Mouse (Mus musculus) lung, postnatal 0 days (tissue): ENCODE measurements around the gene Gm7247.

Source experiments
- CTCF ChIP-seq: IDR thresholded peaks from 2 replicates; pipeline ENCODE4 v1.5.1; 2016; ENCODE audit warnings: antibody characterized with exemption, mild to moderate bottlenecking
- EP300 ChIP-seq: IDR thresholded peaks from 2 replicates; pipeline ENCODE4 v1.6.1; 2016; ENCODE audit warnings: antibody characterized with exemption, mild to moderate bottlenecking, control low read depth

GRCm38 (mm10) chr14:51346027-51346426 is 15.5 kb upstream of the Gm7247 start:
- TF ChIP-seq CTCF (no peak), EP300 (no peak)
